In genomic region chr1:161775151-161775550, GRCm38 (mm10) we compare ENCODE assay signal across 22 mouse cellular contexts. TPM values are rescaled to one million over a fixed set of nuclear protein-coding genes. Genes with fewer than 3 reads are reported as not detected.
DNase-seq lines count a peak whose midpoint lies in the region; ATAC-seq lines count a peak whose summit lies in the region.
"Had no signal": no experiment of that assay in that cellular context is flagged by ENCODE, and none has a peak within 500 bp of the region (broad histone marks: within the 10 kb centered on the region; RNA-seq: fewer than 3 reads in every experiment).

No protein-coding gene starts in this region.

- H3K36me3 ChIP-seq in hindbrain, embryonic 16.5 days (ENCODE audit: control insufficient read depth, insufficient read depth, low read length): no peaks in the 10 kb centered on the region
- H3K36me3 ChIP-seq: embryonic facial prominence, embryonic 13.5 days; forebrain, embryonic 12.5 days; heart, embryonic 13.5 days; hindbrain, embryonic 12.5 days had no signal

- H3K27ac ChIP-seq in hindbrain, embryonic 16.5 days (ENCODE audit: low read depth, low read length): no peak overlapping the region
- H3K27ac ChIP-seq: embryonic facial prominence, embryonic 13.5 days; forebrain, embryonic 12.5 days; heart, embryonic 13.5 days; hindbrain, embryonic 12.5 days; hindbrain, postnatal 0 days had no signal

- H3K4me3 ChIP-seq in hindbrain, embryonic 16.5 days (ENCODE audit: low read length): no peak overlapping the region
- H3K4me3 ChIP-seq: embryonic facial prominence, embryonic 13.5 days; forebrain, embryonic 12.5 days; heart, embryonic 13.5 days; hindbrain, embryonic 12.5 days had no signal

- peak; percentile 81 for ATAC-seq in CD4-positive, CD25-positive, alpha-beta regulatory T cell, adult 4 months
- peak; percentile 70 for ATAC-seq in activated CD4-positive, CD25-positive, alpha-beta regulatory T cell, adult 4 months
- ATAC-seq in hindbrain, embryonic 16.5 days: no peak
- ATAC-seq: forebrain, embryonic 16.5 days; hindbrain, postnatal 0 days; intestine, postnatal 0 days had no signal

- no peak overlapping the region for H3K4me2 ChIP-seq in hindbrain, embryonic 16.5 days (ENCODE audit: low read length)
- H3K4me2 ChIP-seq: embryonic facial prominence, embryonic 13.5 days; forebrain, embryonic 12.5 days; heart, embryonic 13.5 days; hindbrain, embryonic 12.5 days had no signal

- H3K9ac ChIP-seq in hindbrain, embryonic 16.5 days (ENCODE audit: low read depth, low read length): no peak overlapping the region
- H3K9ac ChIP-seq: embryonic facial prominence, embryonic 13.5 days; forebrain, embryonic 12.5 days; heart, embryonic 13.5 days; hindbrain, embryonic 12.5 days had no signal

- H3K27me3 ChIP-seq in hindbrain, embryonic 16.5 days (replicated peaks; ENCODE audit: control insufficient read depth, insufficient read depth, low read length): no peaks in the 10 kb centered on the region
- H3K27me3 ChIP-seq: embryonic facial prominence, embryonic 13.5 days; forebrain, embryonic 12.5 days; heart, embryonic 13.5 days; hindbrain, embryonic 12.5 days had no signal

- no peaks in the 10 kb centered on the region for H3K4me1 ChIP-seq in hindbrain, embryonic 16.5 days (ENCODE audit: control insufficient read depth, insufficient read depth, low read depth, low read length)
- H3K4me1 ChIP-seq: embryonic facial prominence, embryonic 13.5 days; forebrain, embryonic 12.5 days; heart, embryonic 13.5 days; hindbrain, embryonic 12.5 days had no signal

- 86% methylated on average over 6 of the region's 6 CpGs for WGBS in hindbrain, embryonic 16.5 days

- peak; percentile 73 for DNase-seq in naive thymus-derived CD4-positive, alpha-beta T cell, adult 2 months (ENCODE audit: low read depth)
- no peak for DNase-seq in adipocyte (ENCODE audit: low spot score)
- DNase-seq in heart, adult 8-10 months (ENCODE audit: low spot score): no peak
- DNase-seq: adrenal gland, adult 2 months; adrenal gland, postnatal 25 days; cerebellum, adult 18-20 months; cerebellum, adult 9-11 months; cerebellum, postnatal 36 days; gastrocnemius, postnatal 14 days; heart, postnatal 4 days had no signal

- no peaks in the 10 kb centered on the region for H3K9me3 ChIP-seq in hindbrain, embryonic 16.5 days (ENCODE audit: control insufficient read depth, low read length)
- H3K9me3 ChIP-seq: embryonic facial prominence, embryonic 13.5 days; forebrain, embryonic 12.5 days; heart, embryonic 13.5 days; hindbrain, embryonic 12.5 days had no signal

RNA-seq across cellular contexts. Expression of gene Fasl, which starts 13.1 kb away (rescaled TPM):
- polyA plus RNA-seq in CD4-positive, CD25-positive, alpha-beta regulatory T cell, adult 4 months (2017; shearing (Covaris generic)): 10 to 100 TPM; 10.7 to 12.7 TPM
- 10 to 100 TPM; 11.3 to 16.4 TPM for polyA plus RNA-seq in activated CD4-positive, CD25-positive, alpha-beta regulatory T cell, adult 4 months (2017; shearing (Covaris generic))
- 0.08 and 0.10 TPM in 2 replicates for polyA plus RNA-seq in hindbrain, embryonic 16.5 days (2015; fragmentation: Nextera tagmentation; extraction: Ambion mirVana)
- total RNA-seq in heart, adult 8-10 months (2022): not detected
- total RNA-seq: adrenal gland, adult 2 months; adrenal gland, postnatal 25 days; gastrocnemius, adult 18-20 months; gastrocnemius, postnatal 14 days; heart, postnatal 4 days had no signal
- polyA plus RNA-seq: adrenal gland, adult 2 months; embryonic facial prominence, embryonic 13.5 days; forebrain, embryonic 12.5 days; heart, embryonic 13.5 days; heart, postnatal 0 days; intestine, postnatal 0 days had no signal

Comparison
In these comparisons a context has a peak if more than half of its experiments do, and no peak if none do; other contexts are left out.
1. RNA of gene Fasl, which starts 13.1 kb away (polyA plus RNA-seq): 11.3 to 16.4 TPM in activated CD4-positive, CD25-positive, alpha-beta regulatory T cell, adult 4 months and 10.7 to 12.7 TPM in CD4-positive, CD25-positive, alpha-beta regulatory T cell, adult 4 months; 0.08 to 0.10 TPM in hindbrain, embryonic 16.5 days; every median in the first group is over 10 times any median in the second.